Mouse (Mus musculus) hindbrain, embryonic 15.5 days (tissue): ENCODE data around the gene Ccdc153. TPM values are rescaled to one million over a fixed set of nuclear protein-coding genes. Genes with fewer than 3 reads are reported as not detected.

ENCODE experiments used
- ATAC-seq: fragments of 200-750 bp; cut with Nextera tagmentation; 2 replicates; pipeline ENCODE4 v1.8.0; 2017; ENCODE audit warnings: low read depth, moderate number of reproducible peaks, moderate TSS enrichment; ENCODE audit not compliant: low FRiP score
- H3K27ac ChIP-seq: fragments of 300-500 bp; sonication (generic); replicated peaks from 2 replicates; pipeline ENCODE4 v1.5.1; 2015; ENCODE audit warnings: mild to moderate bottlenecking, inconsistent platforms
- H3K27me3 ChIP-seq: fragments of 300-500 bp; sonication (generic); 2 replicates; pipeline ENCODE4 v1.6.1; 2015; ENCODE audit warnings: control low read depth, inconsistent platforms
- H3K36me3 ChIP-seq: fragments of 300-500 bp; sonication (generic); 2 replicates; pipeline ENCODE4 v1.6.1; 2015; ENCODE audit warnings: control low read depth, inconsistent platforms
- H3K4me1 ChIP-seq: fragments of 300-500 bp; sonication (generic); replicated peaks from 2 replicates; pipeline ENCODE4 v1.6.1; 2015; ENCODE audit warnings: control low read depth, inconsistent platforms
- H3K4me2 ChIP-seq: fragments of 300-500 bp; sonication (generic); 2 replicates; pipeline ENCODE4 v1.6.1; 2015; ENCODE audit warnings: moderate library complexity, mild to moderate bottlenecking, inconsistent platforms
- H3K4me3 ChIP-seq: fragments of 300-500 bp; sonication (generic); 2 replicates; pipeline ENCODE4 v1.5.1; 2015; ENCODE audit warnings: mild to moderate bottlenecking, inconsistent platforms
- H3K9ac ChIP-seq: fragments of 300-500 bp; sonication (generic); 2 replicates; pipeline ENCODE4 v1.6.1; 2015; ENCODE audit warnings: inconsistent platforms
- H3K9me3 ChIP-seq: fragments of 300-500 bp; sonication (generic); 2 replicates; pipeline ENCODE4 v1.6.1; 2016; ENCODE audit warnings: control low read depth, inconsistent platforms
- WGBS: fragments of 180-500 bp; shearing (Covaris S2); methylation state at CpG from one replicate; pipeline ENCODE4 v1.1.7; 2015; 5-methylcytosine and 5-hydroxymethylcytosine counted together
- polyA plus RNA-seq: library from polyadenylated mRNA; unstranded; fragments of >200 nt; fragmentation: Nextera tagmentation; extraction: Ambion mirVana; gene quantifications from 2 replicates; pipeline ENCODE4 v1.2.1, GENCODE M21; 2015

Gene Ccdc153
- not detected in 2 replicates for polyA plus RNA-seq

DNA sequence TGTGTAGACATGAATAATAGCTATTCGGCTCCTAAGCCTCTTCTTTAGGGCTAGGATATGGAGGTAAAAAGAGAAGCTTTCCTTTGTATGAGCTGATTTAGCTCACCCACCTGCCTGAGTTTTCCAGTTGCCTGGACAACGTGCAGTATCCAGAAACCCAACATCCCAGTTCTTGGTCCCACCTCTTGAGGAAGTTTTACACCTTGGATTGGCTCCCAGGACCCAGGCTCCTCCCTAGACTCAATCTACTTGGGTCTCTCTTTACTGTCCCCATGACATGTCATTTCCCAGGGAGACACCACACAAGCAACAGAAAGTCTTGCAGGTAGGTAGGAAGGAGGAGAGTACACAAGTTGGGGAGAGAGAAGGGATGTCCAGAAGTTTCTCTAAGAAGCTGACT is at the start of gene Ccdc153:
Gene Ccdc153 (plus strand): TSS at position 278 of the 400 bp plus-strand sequence.
- no peak within 1 kb of the TSS for H3K9ac ChIP-seq
- ATAC-seq = no peak

DNA sequence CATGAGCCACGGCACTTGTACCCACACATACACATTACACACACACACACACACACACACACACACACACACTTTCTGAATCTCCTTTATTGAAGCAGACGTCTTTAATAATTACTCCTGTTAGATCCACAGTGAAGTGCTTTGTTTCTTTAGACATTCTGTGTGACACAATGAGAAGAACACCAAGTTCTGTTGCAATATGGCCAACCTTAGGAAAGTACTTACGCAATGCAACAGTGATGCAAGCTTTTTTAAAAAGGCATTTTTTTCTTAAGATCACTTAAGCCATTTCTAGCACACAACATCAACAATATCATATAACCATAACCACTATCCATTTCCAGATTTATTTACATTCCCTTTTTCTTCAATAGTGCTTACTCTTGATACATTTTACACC is 49.3 kb upstream of the Ccdc153 start:
- ATAC-seq = no peak
- Histone ChIP-seq H3K27ac (no peak overlapping the region), H3K9me3 (no peaks in the 10 kb centered on the region), H3K4me3 (no peak overlapping the region), H3K9ac (no peak overlapping the region), H3K4me1 (peaks cover 16% of the 10 kb centered on the region), H3K36me3 (no peaks in the 10 kb centered on the region), H3K27me3 (no peaks in the 10 kb centered on the region), H3K4me2 (no peak overlapping the region)
- 74% methylated on average over 3 of the region's 3 CpGs for WGBS

More for the DNA sequence above, at the start of gene Ccdc153:
- H3K36me3 ChIP-seq = no peaks in the 10 kb centered on the region
- H3K27me3 ChIP-seq = no peaks in the 10 kb centered on the region
- no peak within 1 kb of the TSS for H3K4me2 ChIP-seq
- WGBS = 61% methylated on average over 2 of the region's 2 CpGs
- no peak within 1 kb of the TSS for H3K4me3 ChIP-seq
- no peak within 1 kb of the TSS for H3K27ac ChIP-seq
- 0 out of 2 replicates have a peak, but pooled peaks cover 2% of the 10 kb centered on the region for H3K4me1 ChIP-seq
- H3K9me3 ChIP-seq = no peaks in the 10 kb centered on the region

DNA sequence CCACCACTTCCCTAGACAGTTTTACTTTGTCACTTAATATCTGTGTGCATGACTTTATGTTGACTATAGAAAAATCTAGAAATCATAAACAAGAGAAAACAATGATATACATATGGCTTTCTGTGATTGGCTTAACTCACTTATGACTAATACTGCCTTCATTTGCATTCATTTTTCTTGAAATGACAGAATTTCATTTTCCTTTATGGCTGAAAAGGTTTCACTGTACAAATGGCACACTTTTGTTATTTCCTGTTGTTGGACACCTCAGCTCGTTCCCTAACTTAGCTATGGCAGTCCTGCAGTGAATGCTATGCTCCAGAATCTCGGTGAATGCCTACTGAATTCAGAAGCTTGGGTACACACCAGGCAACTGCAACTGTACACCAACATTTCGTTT is 48.2 kb upstream of the Ccdc153 start:
- Histone ChIP-seq H3K4me1 (peaks cover 13% of the 10 kb centered on the region), H3K9me3 (no peaks in the 10 kb centered on the region), H3K27me3 (no peaks in the 10 kb centered on the region), H3K27ac (no peak overlapping the region), H3K4me3 (no peak overlapping the region), H3K4me2 (no peak overlapping the region), H3K9ac (no peak overlapping the region), H3K36me3 (no peaks in the 10 kb centered on the region)
- ATAC-seq = no peak
- 93% methylated on average over 3 of the region's 3 CpGs for WGBS

DNA sequence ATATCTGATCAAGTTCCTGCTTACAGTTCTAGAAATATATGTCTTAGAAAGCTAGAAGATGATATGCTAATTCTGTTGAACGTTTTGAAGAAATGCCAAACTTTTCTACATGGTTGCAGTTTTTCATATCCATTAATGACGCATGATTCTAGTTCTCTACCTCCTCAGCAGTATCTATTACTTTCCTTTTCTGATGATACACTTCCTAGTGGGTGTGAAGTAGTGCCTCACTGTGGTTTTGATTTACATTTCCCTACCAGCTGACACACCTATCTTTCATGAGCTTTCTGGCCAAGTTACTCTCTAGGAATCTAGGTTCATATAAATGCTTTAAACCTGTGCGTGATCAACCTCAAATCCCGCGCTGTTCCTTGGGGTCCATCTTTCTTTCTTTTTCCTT is 47.7 kb upstream of the Ccdc153 start:
- 94% methylated on average over 5 of the region's 5 CpGs for WGBS
- H3K27me3 ChIP-seq = no peaks in the 10 kb centered on the region
- H3K9me3 ChIP-seq = no peaks in the 10 kb centered on the region
- H3K4me3 ChIP-seq = no peak overlapping the region
- H3K36me3 ChIP-seq = peaks cover 3% of the 10 kb centered on the region; the same call in 1 of the 2 replicates
- H3K9ac ChIP-seq = no peak overlapping the region
- no peak overlapping the region for H3K4me2 ChIP-seq
- H3K4me1 ChIP-seq = peaks cover 10% of the 10 kb centered on the region
- no peak overlapping the region for H3K27ac ChIP-seq
- no peak for ATAC-seq

DNA sequence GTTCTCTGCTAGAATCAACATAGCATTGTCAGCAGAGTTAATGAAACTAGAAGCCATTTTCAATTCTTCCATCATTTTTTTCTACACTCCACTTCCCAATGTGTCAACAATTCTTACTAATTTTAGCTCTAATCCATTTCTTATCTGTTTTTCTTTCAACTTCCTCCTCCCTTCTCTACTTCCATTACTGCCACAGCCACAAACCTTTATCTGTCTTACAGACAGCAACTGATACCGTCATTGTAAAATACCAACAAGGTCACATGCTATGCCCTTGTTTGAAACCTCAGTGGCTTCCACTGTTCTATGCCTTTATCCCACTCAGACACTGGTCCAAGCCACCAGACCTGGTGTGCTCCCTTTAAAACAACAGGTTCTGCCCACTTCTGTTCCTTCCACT is 46.5 kb upstream of the Ccdc153 start:
- Histone ChIP-seq H3K4me2 (no peak overlapping the region), H3K4me3 (no peak overlapping the region), H3K4me1 (no peaks in the 10 kb centered on the region), H3K27me3 (no peaks in the 10 kb centered on the region), H3K9me3 (no peaks in the 10 kb centered on the region), H3K36me3 (peaks cover 10% of the 10 kb centered on the region; the same call in 1 of the 2 replicates), H3K27ac (no peak overlapping the region), H3K9ac (no peak overlapping the region)
- no peak for ATAC-seq
- WGBS = 92% methylated on average over 1 of the region's 1 CpGs

DNA sequence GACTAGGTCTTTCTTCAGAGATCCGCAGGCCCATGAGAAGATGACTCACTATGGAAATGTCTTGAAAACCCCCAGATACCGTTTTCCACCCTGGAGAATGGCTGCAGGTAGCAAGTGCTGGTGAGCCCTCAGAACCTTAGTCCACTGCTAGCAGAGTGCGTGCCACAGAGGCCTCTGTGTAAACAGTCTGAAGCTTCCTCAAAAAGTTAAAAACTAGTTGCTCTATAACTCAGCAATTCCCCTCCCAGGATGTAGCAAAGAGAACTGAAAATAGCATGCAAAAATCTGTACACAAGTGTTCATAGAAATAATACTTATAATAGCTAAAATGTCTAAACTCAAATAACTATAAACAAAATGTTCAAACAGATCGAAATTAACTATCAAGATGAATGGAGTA is 44.1 kb upstream of the Ccdc153 start:
- Histone ChIP-seq H3K36me3 (peaks cover 23% of the 10 kb centered on the region), H3K27me3 (no peaks in the 10 kb centered on the region), H3K4me2 (no peak overlapping the region), H3K27ac (no peak overlapping the region), H3K9ac (no peak overlapping the region), H3K4me1 (no peaks in the 10 kb centered on the region), H3K4me3 (no peak overlapping the region), H3K9me3 (no peaks in the 10 kb centered on the region)
- no peak for ATAC-seq
- WGBS = 97% methylated on average over 4 of the region's 4 CpGs

DNA sequence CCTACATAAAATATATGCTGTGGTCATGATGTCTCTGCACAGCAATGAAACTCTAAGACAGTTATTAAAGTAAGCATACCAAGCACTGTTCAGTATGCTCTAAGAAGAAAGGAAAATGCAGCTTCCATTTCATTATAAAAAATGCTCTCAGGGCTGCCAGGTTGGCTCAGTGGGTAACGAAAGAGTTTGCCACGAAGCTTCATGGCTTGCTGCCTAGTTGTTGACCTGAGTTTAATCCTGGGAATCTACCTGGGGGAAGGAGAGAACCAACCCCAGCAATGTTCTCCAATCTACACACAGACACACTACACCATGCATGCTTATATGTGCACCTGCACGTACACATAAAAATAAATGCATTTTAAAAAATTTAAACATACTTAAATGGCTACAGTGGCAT is 41.3 kb upstream of the Ccdc153 start:
- WGBS = 82% methylated on average over 3 of the region's 3 CpGs
- Histone ChIP-seq H3K9me3 (no peaks in the 10 kb centered on the region), H3K4me2 (no peak overlapping the region), H3K27me3 (no peaks in the 10 kb centered on the region), H3K9ac (no peak overlapping the region), H3K36me3 (peaks cover 23% of the 10 kb centered on the region), H3K4me1 (no peaks in the 10 kb centered on the region), H3K4me3 (no peak overlapping the region), H3K27ac (no peak overlapping the region)
- no peak for ATAC-seq

DNA sequence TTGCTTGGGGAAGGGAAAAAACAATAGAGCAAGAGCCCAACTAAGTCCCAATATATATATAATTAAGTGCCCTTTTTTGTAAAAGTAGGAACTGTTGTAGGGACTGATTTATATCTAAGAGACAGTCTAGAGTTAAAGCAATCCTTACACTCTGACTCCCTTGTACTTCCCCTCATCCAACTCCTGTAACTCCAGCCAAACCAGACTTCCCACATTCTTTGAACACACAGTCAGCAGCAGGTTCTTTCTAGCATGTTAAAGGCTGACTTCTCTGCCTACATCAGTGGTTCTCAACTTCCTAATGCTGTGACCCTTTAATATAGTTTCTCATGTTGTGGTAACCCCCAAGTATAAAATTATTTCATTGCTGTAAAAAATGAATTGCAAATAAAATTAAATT is 40.9 kb upstream of the Ccdc153 start:
- no peaks in the 10 kb centered on the region for H3K27me3 ChIP-seq
- ATAC-seq = no peak
- H3K4me1 ChIP-seq = no peaks in the 10 kb centered on the region
- H3K9me3 ChIP-seq = no peaks in the 10 kb centered on the region
- no peak overlapping the region for H3K27ac ChIP-seq
- no peak overlapping the region for H3K4me2 ChIP-seq
- H3K36me3 ChIP-seq = peaks cover 23% of the 10 kb centered on the region
- H3K4me3 ChIP-seq = no peak overlapping the region
- H3K9ac ChIP-seq = no peak overlapping the region

DNA sequence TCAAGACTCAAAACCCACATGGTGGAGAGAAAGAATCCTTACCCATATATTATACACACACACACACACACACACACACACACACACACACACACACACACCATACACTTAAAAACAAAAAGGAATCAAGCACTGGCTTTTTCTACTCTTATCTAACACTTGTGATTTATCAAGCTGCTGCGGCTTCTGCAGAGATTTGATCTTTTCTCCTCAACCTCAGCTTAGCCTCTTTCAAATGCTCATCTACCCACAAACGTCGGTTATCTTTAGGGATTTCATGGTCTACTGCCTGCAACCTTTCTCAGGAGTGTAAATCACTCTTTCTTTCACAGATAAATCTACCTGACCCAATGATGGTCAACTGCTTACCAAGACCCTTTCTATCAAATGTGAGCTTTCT is 40.0 kb upstream of the Ccdc153 start:
- ATAC-seq = no peak
- Histone ChIP-seq H3K36me3 (peaks cover 23% of the 10 kb centered on the region), H3K4me3 (no peak overlapping the region), H3K9ac (no peak overlapping the region), H3K4me2 (no peak overlapping the region), H3K27me3 (no peaks in the 10 kb centered on the region), H3K9me3 (no peaks in the 10 kb centered on the region), H3K27ac (no peak overlapping the region), H3K4me1 (no peaks in the 10 kb centered on the region)
- WGBS = 83% methylated on average over 3 of the region's 3 CpGs

DNA sequence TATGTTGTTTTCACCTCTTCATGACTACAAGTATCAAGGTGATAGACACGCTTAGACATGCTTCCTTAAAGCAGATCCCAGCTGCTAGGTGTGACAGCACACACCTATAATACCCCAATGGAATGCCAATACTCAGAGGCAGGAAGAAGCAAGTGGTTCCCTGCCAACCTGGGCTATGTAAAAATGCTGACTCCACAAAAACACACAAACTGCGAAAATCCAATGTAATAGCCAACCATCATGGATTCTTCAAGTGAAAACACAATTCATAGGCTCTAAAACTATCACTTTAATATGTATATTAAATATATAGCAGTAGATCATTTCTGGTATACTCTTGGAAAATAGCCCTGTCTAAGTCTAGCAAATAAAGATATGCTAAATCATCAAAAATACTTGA is 32.6 kb upstream of the Ccdc153 start:
- H3K36me3 ChIP-seq = peaks cover 3% of the 10 kb centered on the region; the same call in 1 of the 2 replicates
- no peak overlapping the region for H3K4me3 ChIP-seq
- H3K9me3 ChIP-seq = no peaks in the 10 kb centered on the region
- WGBS = 96% methylated on average over 2 of the region's 2 CpGs
- ATAC-seq = no peak
- no peak overlapping the region for H3K4me2 ChIP-seq
- H3K4me1 ChIP-seq = no peaks in the 10 kb centered on the region
- no peak overlapping the region for H3K27ac ChIP-seq
- H3K9ac ChIP-seq = no peak overlapping the region
- H3K27me3 ChIP-seq = no peaks in the 10 kb centered on the region

DNA sequence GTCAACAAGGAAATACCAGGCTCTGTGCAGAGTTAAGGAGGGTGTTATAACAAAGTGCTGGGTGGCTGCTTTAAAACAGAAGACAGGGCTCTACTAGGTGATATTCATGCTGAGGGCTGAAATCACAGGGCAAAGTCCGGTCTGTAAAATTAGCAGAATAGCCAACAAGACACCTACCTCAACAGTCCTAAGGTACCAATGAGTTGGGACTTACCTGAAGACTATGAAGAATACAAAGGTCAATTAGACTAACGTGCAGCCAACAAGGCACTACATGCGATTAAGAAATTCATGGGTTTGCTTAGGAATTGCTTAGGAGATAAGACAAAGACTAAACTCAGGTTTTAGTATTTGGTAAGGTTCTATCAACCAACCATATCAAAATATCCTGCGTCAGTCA is 31.1 kb upstream of the Ccdc153 start:
- no peak overlapping the region for H3K9ac ChIP-seq

DNA sequence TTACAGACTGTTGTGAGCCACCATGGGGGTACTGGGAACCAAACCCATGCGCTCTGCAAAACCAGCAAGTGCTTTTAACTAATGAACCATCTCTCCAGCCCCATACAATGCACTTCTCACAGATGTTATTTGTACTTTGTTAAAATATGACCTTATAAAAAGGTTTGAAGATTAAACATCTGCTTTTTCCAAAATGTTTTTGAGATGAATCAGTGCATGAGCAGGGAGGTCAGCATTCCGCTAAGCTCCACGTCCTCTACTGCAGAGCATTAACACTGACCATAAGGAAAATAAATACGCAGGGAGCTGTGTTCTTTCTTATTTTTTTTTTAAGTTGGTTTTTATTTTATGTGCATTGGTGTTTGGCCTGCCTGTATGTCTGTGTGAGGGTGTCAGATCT is 28.1 kb upstream of the Ccdc153 start:
- H3K9me3 ChIP-seq = no peaks in the 10 kb centered on the region
- WGBS = 96% methylated on average over 4 of the region's 4 CpGs
- no peaks in the 10 kb centered on the region for H3K4me1 ChIP-seq
- H3K9ac ChIP-seq = no peak overlapping the region
- H3K27me3 ChIP-seq = no peaks in the 10 kb centered on the region
- ATAC-seq = no peak
- no peak overlapping the region for H3K27ac ChIP-seq
- H3K36me3 ChIP-seq = peaks cover 3% of the 10 kb centered on the region; the same call in 1 of the 2 replicates
- H3K4me2 ChIP-seq = no peak overlapping the region
- H3K4me3 ChIP-seq = no peak overlapping the region

More for the DNA sequence above, 31.1 kb upstream of the Ccdc153 start:
- ATAC-seq = no peak
- 95% methylated on average over 4 of the region's 4 CpGs for WGBS
- H3K36me3 ChIP-seq = peaks cover 3% of the 10 kb centered on the region; the same call in 1 of the 2 replicates
- H3K9me3 ChIP-seq = no peaks in the 10 kb centered on the region
- H3K4me2 ChIP-seq = no peak overlapping the region
- H3K27me3 ChIP-seq = no peaks in the 10 kb centered on the region
- no peak overlapping the region for H3K4me3 ChIP-seq
- H3K27ac ChIP-seq = no peak overlapping the region
- no peaks in the 10 kb centered on the region for H3K4me1 ChIP-seq

DNA sequence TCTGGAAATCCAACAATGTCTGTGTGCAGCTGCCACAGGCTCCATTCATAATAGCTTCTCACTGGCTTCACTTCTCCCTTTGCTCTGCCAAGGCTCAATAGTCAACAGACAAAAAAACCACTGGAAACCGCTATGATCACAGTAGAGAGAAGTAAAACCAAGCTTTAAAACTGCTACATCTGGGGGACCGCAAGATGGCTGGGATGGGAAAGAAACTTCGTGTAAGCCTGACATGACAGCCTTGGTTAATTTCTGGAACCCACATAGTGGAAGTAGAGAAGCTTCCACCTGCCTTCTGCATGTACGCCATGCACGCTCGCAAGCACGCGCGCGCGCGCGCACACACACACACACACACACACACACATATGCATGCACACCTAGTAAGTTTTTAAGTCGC is 26.9 kb upstream of the Ccdc153 start:
- 96% methylated on average over 14 of the region's 14 CpGs for WGBS

More for the DNA sequence above, 26.9 kb upstream of the Ccdc153 start:
- Histone ChIP-seq H3K36me3 (peaks cover 3% of the 10 kb centered on the region; the same call in 1 of the 2 replicates), H3K27me3 (no peaks in the 10 kb centered on the region), H3K4me3 (no peak overlapping the region), H3K4me2 (no peak overlapping the region), H3K9me3 (no peaks in the 10 kb centered on the region), H3K4me1 (no peaks in the 10 kb centered on the region), H3K27ac (no peak overlapping the region; the same call in 1 of the 2 replicates), H3K9ac (no peak overlapping the region)
- ATAC-seq = no peak
